Mouse (Mus musculus) neural tube, embryonic 11.5 days (tissue): Measurements from ENCODE around the gene Tbc1d9b. TPM values are rescaled to one million over a fixed set of nuclear protein-coding genes. Genes with fewer than 3 reads are reported as not detected.

Source experiments
- ATAC-seq: fragments of 200-750 bp; cut with Nextera tagmentation; 2 replicates; pipeline ENCODE4 v1.8.0; 2017; ENCODE audit warnings: moderate number of reproducible peaks, mild to moderate bottlenecking, moderate TSS enrichment, moderate library complexity; ENCODE audit not compliant: insufficient read depth, low FRiP score, low TSS enrichment
- DNase-seq: peaks from one replicate; pipeline ENCODE4 v3.0.0-alpha.2; 2015; ENCODE audit warnings: low spot score
- H3K27ac ChIP-seq: fragments of 300-500 bp; sonication (generic); 2 replicates; pipeline ENCODE4 v1.5.1; 2014; ENCODE audit warnings: low read depth, mild to moderate bottlenecking, low read length
- H3K27me3 ChIP-seq: fragments of 300-500 bp; sonication (generic); 2 replicates; pipeline ENCODE4 v1.6.1; 2014; ENCODE audit warnings: mild to moderate bottlenecking, low read length, mixed read lengths; ENCODE audit not compliant: control insufficient read depth, insufficient read depth
- H3K36me3 ChIP-seq: fragments of 300-500 bp; sonication (generic); 2 replicates; pipeline ENCODE4 v1.6.1; 2014; ENCODE audit warnings: mild to moderate bottlenecking, low read length, moderate library complexity, mixed read lengths; ENCODE audit not compliant: control insufficient read depth, insufficient read depth
- H3K4me1 ChIP-seq: fragments of 300-500 bp; sonication (generic); 2 replicates; pipeline ENCODE4 v1.6.1; 2014; ENCODE audit warnings: low read length, mixed read lengths; ENCODE audit not compliant: control insufficient read depth, insufficient read depth
- H3K4me2 ChIP-seq: fragments of 300-500 bp; sonication (generic); 2 replicates; pipeline ENCODE4 v1.6.1; 2014; ENCODE audit warnings: low read depth, mild to moderate bottlenecking, moderate library complexity
- H3K4me3 ChIP-seq: fragments of 300-500 bp; sonication (generic); 2 replicates; pipeline ENCODE4 v1.5.1; 2014; ENCODE audit warnings: low read depth, low read length
- H3K9ac ChIP-seq: fragments of 300-500 bp; sonication (generic); 2 replicates; pipeline ENCODE4 v1.6.1; 2014; ENCODE audit warnings: mild to moderate bottlenecking, low read length
- H3K9me3 ChIP-seq: fragments of 300-500 bp; sonication (generic); 2 replicates; pipeline ENCODE4 v1.6.1; 2016; ENCODE audit warnings: low read length; ENCODE audit not compliant: control insufficient read depth
- WGBS: fragments of 180-500 bp; shearing (Covaris S2); extraction: QIAGEN DNeasy Blood & Tissue Kit; methylation state at CpG from one replicate; pipeline ENCODE4 v1.1.7; 2014; 5-methylcytosine and 5-hydroxymethylcytosine counted together
- polyA plus RNA-seq: library from polyadenylated mRNA; unstranded; fragments of >200 nt; fragmentation: Nextera tagmentation; extraction: Ambion mirVana; gene quantifications from 2 replicates; pipeline ENCODE4 v1.2.1, GENCODE M21; 2014

Tbc1d9b gene
- polyA plus RNA-seq, 1 experiment from 2014 or later, result 34.7 TPM

DNA sequence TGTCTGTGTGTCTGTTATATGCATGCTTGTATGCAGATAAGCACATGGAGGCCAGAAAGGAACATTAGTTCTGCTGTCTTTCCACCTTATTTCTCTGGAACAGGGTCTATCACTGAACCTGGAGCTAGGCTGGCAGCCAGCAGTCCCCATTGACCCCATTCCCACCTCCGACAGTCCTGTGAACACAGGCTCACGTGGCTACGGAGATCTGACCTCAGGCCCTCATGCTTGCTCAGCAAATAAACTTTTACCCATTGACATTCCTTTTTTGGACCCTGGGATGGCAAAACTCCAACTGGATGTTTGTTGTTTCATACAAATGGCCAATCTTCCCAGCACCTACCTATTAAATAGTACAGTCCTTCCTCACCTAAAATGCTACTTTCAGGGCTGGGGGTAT is 45.2 kb downstream of the Tbc1d9b start:
- 0 out of 2 replicates have a peak, but pooled peaks cover 4% of the 10 kb centered on the region for H3K4me1 ChIP-seq
- H3K4me2 ChIP-seq, result no peak overlapping the region
- ATAC-seq (no peak), DNase-seq (no peak)
- 90% methylated on average over 3 of the region's 3 CpGs for WGBS
- no peaks in the 10 kb centered on the region for H3K9me3 ChIP-seq
- H3K27me3 ChIP-seq, result no peaks in the 10 kb centered on the region
- no peak overlapping the region for H3K4me3 ChIP-seq
- no peak overlapping the region for H3K27ac ChIP-seq
- no peak overlapping the region for H3K9ac ChIP-seq
- H3K36me3 ChIP-seq, result peaks cover 5% of the 10 kb centered on the region

DNA sequence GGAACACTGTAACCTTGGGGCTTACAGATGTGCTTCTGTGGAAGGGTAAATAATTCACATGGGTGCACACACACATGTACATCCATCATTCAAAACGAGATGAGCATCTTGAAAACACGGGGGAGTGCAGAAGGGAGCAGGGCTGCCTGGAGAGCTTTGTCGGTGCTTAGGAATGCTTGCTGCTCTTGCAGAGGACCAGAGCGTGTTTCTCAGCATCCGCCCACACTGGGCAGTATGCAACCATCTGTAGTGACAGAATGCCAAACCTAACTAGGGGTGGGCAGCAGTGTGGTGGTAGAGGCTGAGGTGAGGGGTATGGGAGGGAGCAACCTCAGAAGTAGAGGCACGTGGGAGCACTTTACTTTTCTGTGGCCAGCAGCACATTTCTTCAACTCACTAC is 45.9 kb downstream of the Tbc1d9b start:
- no peak overlapping the region for H3K4me3 ChIP-seq
- WGBS, result 87% methylated on average over 6 of the region's 6 CpGs
- no peak overlapping the region for H3K27ac ChIP-seq
- DNase-seq (no peak), ATAC-seq (no peak)
- no peaks in the 10 kb centered on the region for H3K9me3 ChIP-seq
- H3K9ac ChIP-seq, result no peak overlapping the region
- H3K4me2 ChIP-seq, result no peak overlapping the region
- H3K36me3 ChIP-seq, result peaks cover 5% of the 10 kb centered on the region
- H3K27me3 ChIP-seq, result no peaks in the 10 kb centered on the region
- 0 out of 2 replicates have a peak, but pooled peaks cover 4% of the 10 kb centered on the region for H3K4me1 ChIP-seq

DNA sequence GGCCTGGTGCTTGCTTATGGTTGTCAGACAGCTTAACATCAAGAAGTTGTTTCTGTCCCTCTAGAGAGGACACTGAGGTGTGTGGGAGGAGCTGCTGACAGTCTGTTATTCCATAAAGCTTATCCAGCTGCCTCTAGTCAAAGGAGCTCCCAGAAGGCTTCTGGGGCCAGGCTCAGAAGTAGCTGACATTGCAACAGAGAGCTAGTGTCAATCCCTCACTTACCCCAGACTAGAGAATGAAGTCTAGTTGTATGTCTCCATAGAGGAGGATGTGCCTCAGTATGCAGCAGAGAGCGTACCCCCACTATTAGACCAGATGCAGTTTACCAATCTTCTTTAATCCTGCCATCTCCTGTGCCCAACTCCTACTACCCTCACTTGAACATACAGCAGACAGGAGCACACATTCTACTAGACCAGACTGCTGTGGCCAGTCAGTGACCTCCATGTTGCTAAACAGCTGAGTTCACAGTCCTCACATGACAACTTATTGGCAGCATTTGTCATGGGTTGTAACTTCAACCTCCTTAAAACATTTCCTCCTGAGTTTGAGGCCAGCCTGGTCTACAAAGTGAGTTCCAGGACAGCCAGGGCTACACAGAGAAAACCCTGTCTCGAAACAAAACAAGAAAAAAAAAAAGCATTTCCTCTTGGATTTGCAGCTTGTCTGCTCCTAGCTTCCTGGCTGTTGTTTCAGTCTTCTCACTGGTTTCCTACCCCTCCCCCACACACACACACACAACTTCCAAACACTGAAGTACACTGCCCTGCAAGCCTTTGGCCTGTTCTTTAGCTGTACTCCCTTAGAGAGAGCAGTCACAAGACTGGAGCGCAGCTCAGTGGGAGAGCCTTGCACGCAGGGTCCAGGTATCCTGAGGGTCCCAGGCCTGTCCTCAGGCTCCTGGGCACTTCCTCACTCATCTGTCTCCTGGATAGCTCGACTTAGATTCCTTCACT is 47.6 kb downstream of the Tbc1d9b start:
- no peaks in the 10 kb centered on the region for H3K27me3 ChIP-seq
- H3K4me3 ChIP-seq, result no peak overlapping the region
- DNase-seq, result no peak
- no peak overlapping the region for H3K4me2 ChIP-seq
- no peak overlapping the region for H3K9ac ChIP-seq
- H3K36me3 ChIP-seq, result peaks cover 5% of the 10 kb centered on the region
- H3K27ac ChIP-seq, result no peak overlapping the region
- H3K9me3 ChIP-seq, result no peaks in the 10 kb centered on the region
- WGBS, result 82% methylated on average over 5 of the region's 5 CpGs
- H3K4me1 ChIP-seq, result 0 out of 2 replicates have a peak, but pooled peaks cover 4% of the 10 kb centered on the region
- no peak for ATAC-seq

DNA sequence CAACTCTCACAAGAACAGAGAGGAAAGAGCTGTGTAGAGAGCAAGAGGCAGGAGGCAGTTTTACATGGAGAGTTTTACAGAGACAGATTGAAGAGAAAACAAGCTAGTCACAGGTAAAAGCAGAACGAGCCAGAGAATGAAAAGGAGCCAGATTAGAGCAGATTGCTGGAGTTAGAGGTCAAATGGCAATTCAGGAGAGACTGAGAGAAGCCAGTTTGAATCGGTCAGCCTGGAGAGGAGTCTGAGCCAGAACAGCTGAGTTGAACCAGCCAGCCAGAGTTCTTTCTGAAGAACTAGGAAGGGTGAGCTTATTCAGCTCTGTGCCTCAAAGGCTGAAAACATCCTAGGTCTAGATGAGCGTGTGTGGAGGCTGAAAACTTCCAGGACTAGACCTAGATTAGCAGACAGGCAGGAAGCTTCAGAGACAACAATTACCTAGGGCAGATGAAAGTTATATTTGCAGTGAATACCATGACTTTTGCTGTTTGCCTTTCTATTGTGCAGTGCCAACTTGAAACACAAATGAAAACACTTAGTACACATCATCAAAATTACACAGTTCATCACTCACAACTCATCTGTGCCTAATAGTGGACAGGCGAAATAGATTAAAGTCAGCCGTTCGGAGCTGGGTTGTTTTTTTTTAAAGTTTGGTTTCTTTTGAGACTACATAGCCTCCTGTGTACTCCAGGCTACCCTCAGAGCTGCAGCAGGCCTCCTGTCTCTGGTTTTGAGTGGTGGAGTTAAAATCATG is 49.5 kb downstream of the Tbc1d9b start:
- Histone ChIP-seq H3K9ac (no peak overlapping the region), H3K9me3 (no peaks in the 10 kb centered on the region), H3K4me1 (no peaks in the 10 kb centered on the region), H3K27me3 (no peaks in the 10 kb centered on the region), H3K4me3 (no peak overlapping the region), H3K36me3 (peaks cover 5% of the 10 kb centered on the region), H3K27ac (no peak overlapping the region), H3K4me2 (no peak overlapping the region)
- WGBS, result 88% methylated on average over 6 of the region's 6 CpGs
- DNase-seq (no peak), ATAC-seq (no peak)

DNA sequence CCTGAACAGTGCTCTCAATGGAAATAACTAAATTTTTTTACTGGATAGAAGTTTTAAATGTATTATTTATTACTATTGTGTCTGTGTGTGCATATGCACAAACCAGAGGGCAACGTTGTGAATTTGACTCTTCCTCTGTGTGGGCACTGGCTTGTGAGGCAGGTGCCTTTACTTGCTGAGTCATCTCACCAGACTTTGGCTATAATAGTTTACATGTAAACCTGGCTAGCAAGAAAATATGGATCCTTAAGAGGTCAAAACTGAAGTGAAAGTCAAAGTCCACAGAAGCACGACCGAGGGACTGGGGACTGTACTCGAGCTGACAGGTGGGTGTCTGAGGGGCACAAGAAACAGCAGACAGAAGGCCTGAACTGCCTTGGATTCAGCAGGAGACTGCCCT is 51.5 kb downstream of the Tbc1d9b start:
- no peak overlapping the region for H3K27ac ChIP-seq
- DNase-seq (no peak), ATAC-seq (no peak)

DNA sequence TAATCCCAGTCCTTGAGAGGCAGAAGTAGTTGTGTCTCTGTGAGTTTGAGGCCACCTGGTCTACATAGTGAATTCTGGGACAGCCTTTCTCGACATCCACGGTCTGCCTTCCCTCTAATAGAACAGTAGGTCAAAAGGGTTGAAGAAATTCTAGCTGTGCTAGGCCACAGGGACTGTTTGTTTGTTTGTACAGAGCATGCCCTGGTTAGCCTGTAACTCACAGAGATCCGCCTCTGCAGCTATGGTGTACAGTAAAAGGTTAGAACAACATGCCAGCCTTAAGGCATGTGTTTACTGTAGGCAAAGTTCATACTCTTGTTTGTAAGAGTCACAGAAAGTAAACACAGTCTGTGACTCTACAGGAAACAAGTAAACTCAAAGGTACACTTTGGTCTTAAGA is 53.6 kb downstream of the Tbc1d9b start:
- no peak for ATAC-seq
- no peaks in the 10 kb centered on the region for H3K9me3 ChIP-seq
- no peak overlapping the region for H3K4me2 ChIP-seq
- no peaks in the 10 kb centered on the region for H3K27me3 ChIP-seq
- no peak overlapping the region for H3K4me3 ChIP-seq
- H3K9ac ChIP-seq, result no peak overlapping the region
- H3K4me1 ChIP-seq, result no peaks in the 10 kb centered on the region
- DNase-seq, result no peak
- peaks cover 3% of the 10 kb centered on the region; the same call in 1 of the 2 replicates for H3K36me3 ChIP-seq
- H3K27ac ChIP-seq, result no peak overlapping the region
- 86% methylated on average over 3 of the region's 3 CpGs for WGBS

More for the DNA sequence above, 51.5 kb downstream of the Tbc1d9b start:
- no peaks in the 10 kb centered on the region for H3K9me3 ChIP-seq
- H3K4me3 ChIP-seq, result no peak overlapping the region
- H3K36me3 ChIP-seq, result peaks cover 5% of the 10 kb centered on the region
- H3K4me1 ChIP-seq, result no peaks in the 10 kb centered on the region
- no peak overlapping the region for H3K4me2 ChIP-seq
- H3K27me3 ChIP-seq, result no peaks in the 10 kb centered on the region
- 82% methylated on average over 4 of the region's 4 CpGs for WGBS
- H3K9ac ChIP-seq, result no peak overlapping the region

DNA sequence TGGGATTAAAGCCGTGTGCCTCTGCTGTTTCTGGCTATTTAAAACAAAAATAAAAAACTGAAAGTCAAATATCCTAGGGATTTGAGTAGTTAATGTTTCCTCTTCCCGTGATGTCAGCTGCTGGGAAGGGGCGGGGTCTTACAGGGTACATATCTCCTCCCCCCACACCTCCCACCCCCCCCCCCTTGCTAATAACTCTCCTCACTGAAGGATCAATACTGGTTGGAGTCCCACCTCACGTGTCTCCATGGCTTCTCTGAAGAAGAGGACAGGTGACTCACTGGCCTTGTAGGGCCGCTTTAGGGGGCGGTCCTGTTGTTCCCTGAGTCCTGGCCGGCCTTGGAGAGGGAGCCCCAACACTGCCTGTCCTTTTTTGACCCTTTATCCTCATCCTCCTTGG is 57.5 kb downstream of the Tbc1d9b start:
- Histone ChIP-seq H3K9ac (no peak overlapping the region), H3K4me2 (no peak overlapping the region), H3K36me3 (no peaks in the 10 kb centered on the region; the same call in 1 of the 2 replicates), H3K4me3 (no peak overlapping the region), H3K4me1 (no peaks in the 10 kb centered on the region), H3K27me3 (no peaks in the 10 kb centered on the region), H3K27ac (no peak overlapping the region), H3K9me3 (no peaks in the 10 kb centered on the region)
- 77% methylated on average over 7 of the region's 7 CpGs for WGBS
- ATAC-seq (no peak), DNase-seq (no peak)

DNA sequence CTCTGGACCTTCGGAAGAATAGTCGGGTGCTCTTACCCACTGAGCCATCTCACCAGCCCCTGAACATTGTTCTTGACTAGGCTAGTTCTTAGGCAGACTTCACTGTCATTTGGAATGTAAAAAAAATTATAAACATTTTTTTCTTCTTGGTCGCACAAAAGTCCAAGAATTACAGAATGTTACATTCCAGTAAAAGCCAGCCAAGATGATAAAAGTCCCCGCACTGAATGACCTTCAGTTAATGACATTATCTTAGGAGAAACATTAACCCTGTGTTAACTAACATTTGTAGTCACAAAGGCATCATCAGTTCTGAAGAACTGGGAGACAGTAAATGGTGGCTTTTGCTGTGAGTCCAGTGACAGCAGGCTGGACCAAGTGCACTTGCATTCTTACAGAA is 59.2 kb downstream of the Tbc1d9b start:
- H3K4me2 ChIP-seq, result no peak overlapping the region
- no peak for DNase-seq
- WGBS, result 93% methylated on average over 4 of the region's 4 CpGs
- no peaks in the 10 kb centered on the region for H3K9me3 ChIP-seq
- no peaks in the 10 kb centered on the region for H3K27me3 ChIP-seq
- no peak overlapping the region for H3K9ac ChIP-seq
- ATAC-seq, result no peak
- H3K4me1 ChIP-seq, result no peaks in the 10 kb centered on the region
- no peak overlapping the region for H3K27ac ChIP-seq
- H3K36me3 ChIP-seq, result no peaks in the 10 kb centered on the region
- no peak overlapping the region for H3K4me3 ChIP-seq
